Mouse (Mus musculus) liver, embryonic 14.5 days (tissue): ENCODE measurements around the gene Agap1.

Experiments used
- CTCF ChIP-seq: IDR thresholded peaks from 2 replicates; pipeline ENCODE4 v1.5.1; 2016; ENCODE audit warnings: antibody characterized with exemption, low read depth, control low read depth
- EP300 ChIP-seq: IDR thresholded peaks from 2 replicates; pipeline ENCODE4 v1.6.1; 2016; ENCODE audit warnings: antibody characterized with exemption, low read depth

DNA sequence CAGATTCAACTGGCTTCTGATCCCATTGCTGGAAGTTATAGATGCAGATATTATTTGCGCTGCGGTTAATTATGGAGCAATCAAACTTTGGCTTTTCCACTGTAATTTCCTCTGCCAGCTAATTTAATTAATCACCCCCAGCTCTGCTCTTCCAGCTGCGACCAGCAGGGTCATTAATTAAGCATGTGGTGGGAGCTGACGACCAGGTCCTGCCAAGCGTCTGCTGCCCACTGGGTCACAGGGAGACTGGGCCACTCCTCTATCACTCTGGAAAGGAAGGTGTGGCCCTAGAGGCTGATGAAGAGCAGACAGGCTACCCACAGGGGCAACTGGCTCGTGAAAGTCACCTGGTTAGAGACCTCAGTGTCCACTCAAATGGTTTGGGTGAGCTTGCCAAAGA is 411.2 kb downstream of the Agap1 start:
- no peak for TF ChIP-seq CTCF
- no peak for TF ChIP-seq EP300
